Mouse (Mus musculus) liver, adult 2 months (tissue): ENCODE data around the gene Itsn1. TPM values are rescaled to one million over a fixed set of nuclear protein-coding genes. Genes with fewer than 3 reads are reported as not detected.

ENCODE experiments used
- DNase-seq: peaks from one replicate; pipeline ENCODE4 v3.0.0-alpha.2; 2011; ENCODE audit warnings: low read depth, low spot score; ENCODE audit errors: extremely low read depth
- H3K27ac ChIP-seq: fragments of 200-500 bp; replicated peaks from 2 replicates; pipeline ENCODE4 v1.5.1; 2012; ENCODE audit warnings: low read depth, mild to moderate bottlenecking, control low read depth, inconsistent platforms, low read length; ENCODE audit not compliant: insufficient read depth
- H3K27me3 ChIP-seq: fragments of 200-500 bp; 2 replicates; pipeline ENCODE4 v1.6.1; 2012; ENCODE audit warnings: mild to moderate bottlenecking, moderate library complexity, low read length, inconsistent platforms; ENCODE audit not compliant: control insufficient read depth, insufficient read depth
- H3K36me3 ChIP-seq: fragments of 200-500 bp; 2 replicates; pipeline ENCODE4 v1.6.1; 2012; ENCODE audit warnings: low read length, inconsistent platforms; ENCODE audit not compliant: control insufficient read depth, insufficient read depth
- H3K4me1 ChIP-seq: fragments of 200-500 bp; 2 replicates; pipeline ENCODE4 v1.6.1; 2011; ENCODE audit warnings: low read length; ENCODE audit not compliant: control insufficient read depth, insufficient read depth
- H3K4me3 ChIP-seq: fragments of 200-500 bp; 2 replicates; pipeline ENCODE4 v1.5.1; 2011; ENCODE audit warnings: low read depth, mild to moderate bottlenecking, control low read depth, low read length, moderate library complexity; ENCODE audit not compliant: insufficient read depth
- H3K79me2 ChIP-seq: fragments of 200-500 bp; 2 replicates; pipeline ENCODE4 v1.6.1; 2012; ENCODE audit warnings: inconsistent platforms, mild to moderate bottlenecking, low read length, moderate library complexity; ENCODE audit not compliant: control insufficient read depth, insufficient read depth
- H3K9ac ChIP-seq: fragments of 200-500 bp; 2 replicates; pipeline ENCODE4 v1.6.1; 2012; ENCODE audit warnings: low read depth, mild to moderate bottlenecking, control low read depth, inconsistent platforms, low read length
- CTCF ChIP-seq: fragments of 200-500 bp; IDR thresholded peaks from 2 replicates; pipeline ENCODE4 v1.5.1; 2011; ENCODE audit warnings: low read depth, low read length, control low read depth
- POLR2A ChIP-seq: fragments of 200-500 bp; IDR thresholded peaks from 2 replicates; pipeline ENCODE4 v1.6.1; 2011; ENCODE audit warnings: low read length, control low read depth; ENCODE audit not compliant: insufficient read depth; ENCODE audit errors: extremely low read depth
- WGBS: fragments of 180-500 bp; shearing (Covaris S2); methylation state at CpG from one replicate; pipeline ENCODE4 v1.1.7; 2018; 5-methylcytosine and 5-hydroxymethylcytosine counted together
- polyA plus RNA-seq: library from polyadenylated mRNA; depleted of rRNA; stranded (reverse); fragments of >200 nt; gene quantifications from 2 replicates; pipeline ENCODE4 v1.2.3, GENCODE M21; 2012
- total RNA-seq: library from RNA; depleted of rRNA; stranded (reverse); fragments of >200 nt; gene quantifications from 2 replicates; pipeline ENCODE4 v1.2.3, GENCODE M21; 2014

Itsn1 gene
- total and polyA plus RNA-seq, 2 experiments, result 13.6 to 16.3 TPM

DNA sequence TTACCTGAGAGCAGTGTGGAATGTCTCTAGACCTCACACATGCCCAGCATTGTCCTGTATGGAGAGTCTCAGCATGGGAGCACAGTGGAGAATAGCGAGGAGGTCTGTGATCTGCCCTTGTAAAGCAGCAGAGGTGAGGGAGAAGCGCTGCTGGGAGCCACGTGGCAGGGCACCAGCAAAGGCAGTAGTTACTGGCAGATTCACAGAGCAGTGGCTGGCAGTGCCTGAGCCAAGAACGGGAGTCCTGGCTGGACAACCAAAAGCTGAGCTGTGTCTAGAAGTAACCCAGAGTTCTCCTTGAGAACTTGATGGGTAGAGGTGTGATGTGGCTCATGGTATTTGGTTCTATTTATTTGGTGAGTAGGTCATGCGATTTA, 137.2 kb downstream of the Itsn1 start:
- H3K36me3 ChIP-seq, result peaks cover 7% of the 10 kb centered on the region

GRCm38 (mm10) chr16:91867672-91868071, 138.6 kb downstream of the Itsn1 start:
- H3K9ac ChIP-seq, result no peak overlapping the region
- H3K36me3 ChIP-seq, result peaks cover 7% of the 10 kb centered on the region
- no peaks in the 10 kb centered on the region for H3K79me2 ChIP-seq
- no peaks in the 10 kb centered on the region; the same call in 1 of the 2 replicates for H3K4me1 ChIP-seq
- no peak for TF ChIP-seq CTCF
- TF ChIP-seq POLR2A, result no peak
- 93% methylated on average over 8 of the region's 8 CpGs for WGBS
- DNase-seq, result no peak
- no peaks in the 10 kb centered on the region for H3K27me3 ChIP-seq
- no peak overlapping the region for H3K27ac ChIP-seq
- no peak overlapping the region for H3K4me3 ChIP-seq

More for the DNA sequence above, 137.2 kb downstream of the Itsn1 start:
- no peak overlapping the region for H3K27ac ChIP-seq
- H3K79me2 ChIP-seq, result no peaks in the 10 kb centered on the region
- WGBS, result 87% methylated on average over 5 of the region's 5 CpGs
- H3K4me3 ChIP-seq, result no peak overlapping the region
- no peaks in the 10 kb centered on the region for H3K27me3 ChIP-seq
- no peaks in the 10 kb centered on the region; the same call in none of the 2 replicates for H3K4me1 ChIP-seq
- no peak for DNase-seq
- TF ChIP-seq POLR2A (no peak), CTCF (no peak)
- H3K9ac ChIP-seq, result no peak overlapping the region

DNA sequence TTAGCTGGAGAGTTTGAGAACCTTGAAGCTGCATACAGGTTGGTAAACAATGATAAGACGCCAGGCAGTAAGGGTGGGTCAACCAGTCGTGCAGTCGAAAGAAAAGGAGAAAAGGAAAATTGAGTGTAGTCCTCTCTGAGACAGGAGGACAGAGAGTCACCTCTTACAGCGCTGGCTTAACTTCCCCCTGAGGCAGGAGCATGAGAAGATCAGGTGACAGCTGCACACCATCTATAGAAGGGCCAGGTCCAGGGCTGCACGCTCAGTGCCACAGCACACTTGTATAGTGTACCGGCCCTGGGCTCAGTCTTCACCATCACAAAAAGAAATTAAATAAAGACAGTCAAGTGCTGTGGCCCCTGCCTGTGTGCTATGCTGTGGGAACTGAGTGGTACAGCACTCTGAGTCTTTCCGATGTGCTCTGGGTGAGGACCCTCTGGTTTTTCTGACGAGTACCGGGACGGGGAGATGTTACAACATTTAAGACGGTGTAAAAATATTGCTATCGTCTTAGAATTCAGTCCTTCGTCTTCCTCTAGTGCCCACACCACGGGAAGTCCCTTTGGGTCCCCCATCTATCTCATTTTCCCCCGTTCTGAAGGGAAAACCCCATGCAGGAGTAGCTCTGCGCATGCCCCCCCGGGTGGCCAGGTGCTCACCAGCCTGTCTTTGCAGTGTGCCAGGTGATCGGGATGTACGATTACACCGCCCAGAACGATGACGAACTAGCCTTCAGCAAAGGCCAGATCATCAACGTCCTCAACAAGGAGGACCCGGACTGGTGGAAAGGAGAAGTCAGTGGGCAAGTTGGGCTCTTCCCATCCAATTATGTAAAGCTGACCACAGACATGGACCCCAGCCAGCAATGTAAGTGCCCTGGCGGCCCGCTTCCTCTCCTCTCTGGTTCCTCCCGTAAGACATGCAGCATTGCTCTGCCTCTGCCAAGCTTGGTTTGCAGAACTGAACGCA, 140.1 kb downstream of the Itsn1 start:
- H3K36me3 ChIP-seq, result peaks cover 7% of the 10 kb centered on the region
- H3K9ac ChIP-seq, result no peak overlapping the region
- DNase-seq, result peak; percentile 46
- no peaks in the 10 kb centered on the region for H3K27me3 ChIP-seq
- H3K4me1 ChIP-seq, result no peaks in the 10 kb centered on the region
- no peaks in the 10 kb centered on the region for H3K79me2 ChIP-seq
- WGBS, result 83% methylated on average over 28 of the region's 28 CpGs
- H3K4me3 ChIP-seq, result no peak overlapping the region
- TF ChIP-seq CTCF (no peak), POLR2A (no peak)
- no peak overlapping the region for H3K27ac ChIP-seq

GRCm38 (mm10) chr16:91870158-91870582, 141.1 kb downstream of the Itsn1 start:
- 83% methylated on average over 6 of the region's 6 CpGs for WGBS
- Histone ChIP-seq H3K4me3 (no peak overlapping the region), H3K79me2 (no peaks in the 10 kb centered on the region), H3K36me3 (peaks cover 6% of the 10 kb centered on the region; the same call in 1 of the 2 replicates), H3K9ac (no peak overlapping the region), H3K4me1 (no peaks in the 10 kb centered on the region), H3K27ac (no peak overlapping the region), H3K27me3 (no peaks in the 10 kb centered on the region)
- TF ChIP-seq CTCF (no peak), POLR2A (no peak)
- DNase-seq, result peak; percentile 33

DNA sequence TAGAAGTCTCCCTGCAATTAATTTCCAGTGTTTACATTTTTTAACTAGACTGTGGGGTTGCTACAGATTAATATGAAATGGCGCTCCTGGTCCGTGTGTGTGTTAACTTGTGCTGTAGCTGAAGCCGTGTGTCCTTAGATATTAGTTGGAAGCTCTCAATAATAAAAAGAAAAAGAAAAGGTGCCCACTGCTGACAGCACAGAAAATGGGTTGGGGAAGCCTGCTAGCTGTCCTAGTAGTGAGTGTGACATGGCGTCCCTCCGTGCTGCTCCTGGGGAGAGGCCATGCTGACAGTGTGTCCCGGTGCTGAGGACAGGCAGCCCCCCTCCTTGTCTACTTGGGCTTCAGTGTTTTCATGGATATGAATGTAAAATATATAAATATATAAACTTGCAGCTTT, 142.1 kb downstream of the Itsn1 start:
- H3K4me3 ChIP-seq, result no peak overlapping the region
- H3K27ac ChIP-seq, result no peak overlapping the region
- H3K36me3 ChIP-seq, result peaks cover 6% of the 10 kb centered on the region; the same call in 1 of the 2 replicates
- DNase-seq, result no peak
- H3K79me2 ChIP-seq, result no peaks in the 10 kb centered on the region
- no peak for TF ChIP-seq CTCF
- TF ChIP-seq POLR2A, result no peak
- H3K27me3 ChIP-seq, result no peaks in the 10 kb centered on the region
- 97% methylated on average over 6 of the region's 6 CpGs for WGBS
- no peaks in the 10 kb centered on the region for H3K4me1 ChIP-seq
- no peak overlapping the region for H3K9ac ChIP-seq

DNA sequence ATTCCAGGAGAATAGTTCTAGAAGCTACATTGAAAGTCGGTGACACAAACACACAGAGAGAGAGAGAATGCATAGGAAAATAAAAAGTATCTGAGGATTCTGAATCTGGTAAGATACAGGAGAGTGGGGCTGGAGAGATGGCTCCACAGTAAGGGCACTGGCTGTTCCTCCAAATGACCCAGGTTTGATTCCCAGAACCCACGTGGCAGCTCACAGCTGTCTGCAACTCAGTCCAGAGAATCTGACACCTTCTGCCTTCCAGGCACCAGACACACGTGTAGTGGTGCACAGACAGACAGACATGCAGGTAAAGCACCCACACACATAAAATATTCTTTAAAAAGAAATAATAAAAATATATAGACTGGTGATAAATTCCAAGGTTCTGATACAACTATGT, 144.6 kb downstream of the Itsn1 start:
- no peak for DNase-seq
- Histone ChIP-seq H3K27me3 (no peaks in the 10 kb centered on the region), H3K4me1 (no peaks in the 10 kb centered on the region), H3K79me2 (no peaks in the 10 kb centered on the region), H3K9ac (no peak overlapping the region), H3K27ac (no peak overlapping the region), H3K4me3 (no peak overlapping the region), H3K36me3 (peaks cover 6% of the 10 kb centered on the region; the same call in 1 of the 2 replicates)
- no peak for TF ChIP-seq CTCF
- TF ChIP-seq POLR2A, result no peak
- WGBS, result 87% methylated on average over 3 of the region's 3 CpGs
